Mouse (Mus musculus) G1E (cell line): Measurements from ENCODE around the gene Taok2. TPM values are rescaled to one million over a fixed set of nuclear protein-coding genes. Genes with fewer than 3 reads are reported as not detected.

ENCODE experiments used
- ATAC-seq: 2 replicates; pipeline ENCODE4 v1.8.0; 2016; ENCODE audit warnings: mild to moderate bottlenecking; ENCODE audit not compliant: insufficient number of reproducible peaks, poor library complexity, low FRiP score, severe bottlenecking; ENCODE audit errors: extremely low read depth
- DNase-seq: peaks from one replicate; pipeline ENCODE4 v3.0.0; 2012; ENCODE audit warnings: low spot score
- H3K27me3 ChIP-seq: 2 replicates; pipeline ENCODE4 v1.6.1; 2012; ENCODE audit warnings: mild to moderate bottlenecking, low read length, inconsistent platforms; ENCODE audit not compliant: insufficient read depth
- H3K36me3 ChIP-seq: replicated peaks from 2 replicates; pipeline ENCODE3; 2012; ENCODE audit warnings: mild to moderate bottlenecking, inconsistent platforms
- H3K4me1 ChIP-seq: 2 replicates; pipeline ENCODE4 v1.6.1; 2012; ENCODE audit warnings: low read depth, low read length, inconsistent platforms, mixed read lengths; ENCODE audit not compliant: insufficient read depth
- H3K4me3 ChIP-seq: 2 replicates; pipeline ENCODE4 v1.5.1; 2012; ENCODE audit warnings: low read depth, mild to moderate bottlenecking, inconsistent platforms, low read length, moderate library complexity, mixed read lengths
- H3K9me3 ChIP-seq: replicated peaks from 2 replicates; pipeline ENCODE4 v1.6.1; 2012; ENCODE audit warnings: inconsistent platforms
- CTCF ChIP-seq: IDR thresholded peaks from 2 replicates; pipeline ENCODE4 v1.5.1; 2012; ENCODE audit warnings: low read depth, low read length, inconsistent platforms, mixed read lengths
- GATA1 ChIP-seq: IDR thresholded peaks from 2 replicates; pipeline ENCODE4 v1.6.1; 2012; ENCODE audit warnings: borderline replicate concordance, low read length, inconsistent platforms, mixed read lengths
- GATA2 ChIP-seq: IDR thresholded peaks from 2 replicates; pipeline ENCODE4 v1.6.1; 2012; ENCODE audit warnings: low read depth, low read length, inconsistent platforms, borderline replicate concordance
- POLR2AphosphoS5 ChIP-seq: IDR thresholded peaks from 2 replicates; pipeline ENCODE4 v1.6.1; 2012; ENCODE audit warnings: low read depth, low read length, inconsistent platforms; ENCODE audit not compliant: insufficient replicate concordance
- TAL1 ChIP-seq: conservative IDR thresholded peaks from 2 replicates; pipeline ENCODE4 v1.6.1; 2012; ENCODE audit warnings: low read depth, low read length, inconsistent platforms, mixed read lengths
- polyA plus RNA-seq: library from polyadenylated mRNA; stranded (reverse); fragments of >175 nt; gene quantifications from 2 replicates; pipeline ENCODE4 v1.2.3, GENCODE M21; 2012
- total RNA-seq, 2 experiments: library from RNA; stranded (forward) in 1 of 2; stranded (reverse) in 1 of 2; fragments of 200-1000 nt in 1 of 2; fragments of >200 nt in 1 of 2; fragmentation: Nextera tagmentation in 1 of 2; gene quantifications; 2 replicates each; pipeline ENCODE4 v1.2.3; 2014 to 2017

Taok2 gene
- total and polyA plus RNA-seq, 3 experiments: 36.2 to 181 (median 53.6) TPM

- Histone ChIP-seq H3K27me3 (peaks cover 37% of the 10 kb centered on the region), H3K36me3 (no peaks in the 10 kb centered on the region), H3K9me3 (no peaks in the 10 kb centered on the region), H3K4me1 (peaks cover 8% of the 10 kb centered on the region), H3K4me3 (no peak overlapping the region)
- no peak for ATAC-seq
- no peak for TF ChIP-seq GATA1
- no peak for TF ChIP-seq CTCF
- no peak for TF ChIP-seq TAL1
- TF ChIP-seq GATA2: no peak
- TF ChIP-seq POLR2AphosphoS5: no peak
- no peak for DNase-seq
Measured at GRCm38 (mm10) chr7:126823202-126823711, 61.2 kb downstream of the Taok2 start.

- no peak for DNase-seq
- Histone ChIP-seq H3K36me3 (no peaks in the 10 kb centered on the region), H3K4me1 (peaks cover 8% of the 10 kb centered on the region), H3K4me3 (no peak overlapping the region), H3K27me3 (peaks cover 39% of the 10 kb centered on the region), H3K9me3 (no peaks in the 10 kb centered on the region)
- TF ChIP-seq POLR2AphosphoS5 (no peak), GATA1 (no peak), CTCF (no peak), TAL1 (no peak), GATA2 (no peak)
- no peak for ATAC-seq
Measured at GRCm38 (mm10) chr7:126822741-126823140, 61.8 kb downstream of the Taok2 start.

DNA sequence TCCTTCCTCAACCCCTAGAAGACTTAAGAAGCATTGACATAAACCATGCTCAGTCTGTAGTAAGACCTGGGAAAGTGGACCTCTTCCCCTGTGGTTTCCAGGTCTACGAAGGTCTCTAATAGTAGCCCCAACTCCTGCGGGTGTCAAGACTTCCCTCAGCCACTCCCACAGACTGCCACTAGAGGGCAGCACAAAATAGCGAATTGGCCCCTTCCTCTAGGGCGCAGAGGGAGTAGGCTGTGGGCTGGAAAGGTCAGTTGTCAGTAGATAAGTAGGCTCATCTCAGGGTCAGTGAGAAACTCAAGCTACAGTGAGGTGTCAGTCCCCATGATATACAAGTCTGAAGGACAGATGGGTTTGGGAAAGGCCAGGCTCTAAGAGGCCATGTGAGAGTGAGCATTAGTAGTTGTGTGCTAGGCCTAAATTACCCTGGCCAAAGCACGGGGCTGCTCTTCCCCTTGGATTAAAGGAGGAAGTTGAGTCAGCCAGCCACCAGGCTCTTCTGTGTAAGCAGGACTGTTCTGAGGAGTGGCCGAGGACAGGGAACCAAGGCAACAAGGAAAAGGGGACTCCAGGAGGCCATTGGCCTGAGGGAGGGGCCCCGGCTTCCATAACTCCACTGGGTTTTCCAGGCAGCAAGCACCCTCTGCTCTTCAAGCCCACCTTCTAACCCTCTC, 62.5 kb downstream of the Taok2 start:
- no peaks in the 10 kb centered on the region for H3K36me3 ChIP-seq
- no peak overlapping the region for H3K4me3 ChIP-seq
- H3K27me3 ChIP-seq: peaks cover 39% of the 10 kb centered on the region
- H3K4me1 ChIP-seq: peaks cover 8% of the 10 kb centered on the region
- ATAC-seq (no peak), DNase-seq (peak; percentile 80)
- no peaks in the 10 kb centered on the region for H3K9me3 ChIP-seq
- TF ChIP-seq GATA2 (no peak), CTCF (peak; percentile 85), TAL1 (no peak), POLR2AphosphoS5 (no peak), GATA1 (no peak)

GRCm38 (mm10) chr7:126818818-126819217, 65.7 kb downstream of the Taok2 start:
- Histone ChIP-seq H3K36me3 (no peaks in the 10 kb centered on the region), H3K4me1 (peaks cover 8% of the 10 kb centered on the region), H3K27me3 (peaks cover 42% of the 10 kb centered on the region), H3K4me3 (no peak overlapping the region), H3K9me3 (no peaks in the 10 kb centered on the region)
- ATAC-seq (no peak), DNase-seq (no peak)
- 0 out of 2 replicates have a peak, but pooled peaks have one; percentile 14 for TF ChIP-seq CTCF
- TF ChIP-seq POLR2AphosphoS5: no peak
- no peak for TF ChIP-seq GATA1

GRCm38 (mm10) chr7:126817595-126817994, 66.9 kb downstream of the Taok2 start:
- no peak for ATAC-seq
- Histone ChIP-seq H3K4me3 (no peak overlapping the region), H3K36me3 (no peaks in the 10 kb centered on the region), H3K4me1 (peaks cover 8% of the 10 kb centered on the region), H3K9me3 (no peaks in the 10 kb centered on the region), H3K27me3 (peaks cover 52% of the 10 kb centered on the region)
- no peak for TF ChIP-seq CTCF
- no peak for TF ChIP-seq GATA2
- no peak for TF ChIP-seq TAL1
- TF ChIP-seq POLR2AphosphoS5: no peak
- TF ChIP-seq GATA1: no peak
- DNase-seq: no peak

DNA sequence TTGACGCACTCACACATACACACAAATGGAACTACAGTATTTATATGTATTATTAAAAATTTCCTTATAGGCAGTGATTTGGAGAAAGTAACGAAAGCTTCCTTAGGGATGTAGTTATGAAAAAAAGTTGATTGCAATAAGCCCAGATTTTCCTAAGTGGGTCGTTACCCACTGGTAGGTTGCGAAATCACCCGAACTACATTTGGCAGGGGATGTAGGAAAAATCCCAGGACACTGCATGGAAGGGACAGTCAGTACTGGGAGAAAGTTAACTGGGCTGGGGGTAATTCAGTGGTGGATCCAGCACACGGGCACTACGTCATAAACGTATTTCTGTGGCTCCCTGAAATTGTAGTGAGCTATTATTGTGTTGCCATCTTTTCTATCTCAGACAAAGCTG, 68.0 kb downstream of the Taok2 start:
- no peak for ATAC-seq
- DNase-seq: no peak
- H3K9me3 ChIP-seq: no peaks in the 10 kb centered on the region
- TF ChIP-seq POLR2AphosphoS5: no peak
- TF ChIP-seq GATA1: no peak
- TF ChIP-seq TAL1: no peak
- TF ChIP-seq GATA2: no peak
- H3K36me3 ChIP-seq: no peaks in the 10 kb centered on the region
- H3K4me3 ChIP-seq: no peak overlapping the region
- peaks cover 62% of the 10 kb centered on the region for H3K27me3 ChIP-seq
- no peaks in the 10 kb centered on the region for H3K4me1 ChIP-seq
